Mouse (Mus musculus): ENCODE measurements around the gene Arl8b. TPM values are rescaled to one million over a fixed set of nuclear protein-coding genes. Genes with fewer than 3 reads are reported as not detected.

Gene Arl8b
- polyA plus RNA-seq, 1 experiment from 2014 or later: 34.5 TPM

GRCm38 (mm10) chr6:108837081-108837480, 54.2 kb downstream of the Arl8b start:
- Histone ChIP-seq H3K4me2 (ENCODE audit: low read depth, low read length) (peak overlapping the region; percentile 63), H3K4me1 (ENCODE audit: insufficient read depth) (peaks cover 46% of the 10 kb centered on the region), H3K9me3 (ENCODE audit: low read length) (no peaks in the 10 kb centered on the region), H3K36me3 (replicated peaks; ENCODE audit: insufficient read depth, low read length) (peaks cover 16% of the 10 kb centered on the region), H3K27me3 (ENCODE audit: insufficient read depth, low read length) (no peaks in the 10 kb centered on the region), H3K9ac (replicated peaks) (no peak overlapping the region), H3K4me3 (ENCODE audit: low read depth, low read length) (no peak overlapping the region), H3K27ac (ENCODE audit: low read depth) (peak overlapping the region; percentile 67)
- DNase-seq (no peak), ATAC-seq (no peak)
- TF ChIP-seq CTCF (IDR thresholded peaks at IDR 0.05; ENCODE audit: low read depth) (no peak), EP300 (IDR thresholded peaks at IDR 0.05; ENCODE audit: low read depth) (no peak)
- WGBS (ENCODE audit: insufficient replicate concordance): 71% methylated on average over 4 of the region's 4 CpGs

GRCm38 (mm10) chr6:108837958-108838357, 55.1 kb downstream of the Arl8b start:
- Histone ChIP-seq H3K27me3 (ENCODE audit: insufficient read depth, low read length) (no peaks in the 10 kb centered on the region), H3K27ac (ENCODE audit: low read depth) (no peak overlapping the region; the same call in 1 of the 2 replicates), H3K9me3 (ENCODE audit: low read length) (no peaks in the 10 kb centered on the region), H3K4me2 (ENCODE audit: low read depth, low read length) (no peak overlapping the region), H3K36me3 (replicated peaks; ENCODE audit: insufficient read depth, low read length) (peaks cover 19% of the 10 kb centered on the region), H3K4me1 (ENCODE audit: insufficient read depth) (peaks cover 38% of the 10 kb centered on the region), H3K9ac (replicated peaks) (no peak overlapping the region), H3K4me3 (ENCODE audit: low read depth, low read length) (no peak overlapping the region)
- WGBS (ENCODE audit: insufficient replicate concordance): 65% methylated on average over 4 of the region's 4 CpGs
- DNase-seq (no peak), ATAC-seq (no peak)
- TF ChIP-seq EP300 (IDR thresholded peaks at IDR 0.05; ENCODE audit: low read depth) (no peak), CTCF (IDR thresholded peaks at IDR 0.05; ENCODE audit: low read depth) (no peak)

GRCm38 (mm10) chr6:108839432-108839831, 56.5 kb downstream of the Arl8b start:
- Histone ChIP-seq H3K9me3 (ENCODE audit: low read length) (no peaks in the 10 kb centered on the region), H3K4me1 (ENCODE audit: insufficient read depth) (peaks cover 24% of the 10 kb centered on the region), H3K4me3 (ENCODE audit: low read depth, low read length) (no peak overlapping the region), H3K9ac (replicated peaks) (no peak overlapping the region), H3K27me3 (ENCODE audit: insufficient read depth, low read length) (no peaks in the 10 kb centered on the region), H3K36me3 (replicated peaks; ENCODE audit: insufficient read depth, low read length) (peaks cover 24% of the 10 kb centered on the region), H3K4me2 (ENCODE audit: low read depth, low read length) (no peak overlapping the region), H3K27ac (ENCODE audit: low read depth) (no peak overlapping the region)
- 78% methylated on average over 4 of the region's 4 CpGs for WGBS (ENCODE audit: insufficient replicate concordance)
- TF ChIP-seq CTCF (IDR thresholded peaks at IDR 0.05; ENCODE audit: low read depth) (no peak), EP300 (IDR thresholded peaks at IDR 0.05; ENCODE audit: low read depth) (no peak)
- ATAC-seq: no peak
- no peak for DNase-seq

- Histone ChIP-seq H3K4me3 (ENCODE audit: low read depth, low read length) (no peak overlapping the region), H3K4me2 (ENCODE audit: low read depth, low read length) (no peak overlapping the region), H3K27me3 (ENCODE audit: insufficient read depth, low read length) (no peaks in the 10 kb centered on the region), H3K36me3 (replicated peaks; ENCODE audit: insufficient read depth, low read length) (peaks cover 34% of the 10 kb centered on the region), H3K9ac (replicated peaks) (no peak overlapping the region), H3K27ac (ENCODE audit: low read depth) (no peak overlapping the region), H3K9me3 (ENCODE audit: low read length) (no peaks in the 10 kb centered on the region), H3K4me1 (ENCODE audit: insufficient read depth) (peaks cover 12% of the 10 kb centered on the region)
- ATAC-seq (no peak), DNase-seq (no peak)
- 89% methylated on average over 8 of the region's 8 CpGs for WGBS (ENCODE audit: insufficient replicate concordance)
- TF ChIP-seq CTCF (IDR thresholded peaks at IDR 0.05; ENCODE audit: low read depth) (no peak), EP300 (IDR thresholded peaks at IDR 0.05; ENCODE audit: low read depth) (no peak)
Observed at GRCm38 (mm10) chr6:108840861-108841640, 58.2 kb downstream of the Arl8b start.

DNA sequence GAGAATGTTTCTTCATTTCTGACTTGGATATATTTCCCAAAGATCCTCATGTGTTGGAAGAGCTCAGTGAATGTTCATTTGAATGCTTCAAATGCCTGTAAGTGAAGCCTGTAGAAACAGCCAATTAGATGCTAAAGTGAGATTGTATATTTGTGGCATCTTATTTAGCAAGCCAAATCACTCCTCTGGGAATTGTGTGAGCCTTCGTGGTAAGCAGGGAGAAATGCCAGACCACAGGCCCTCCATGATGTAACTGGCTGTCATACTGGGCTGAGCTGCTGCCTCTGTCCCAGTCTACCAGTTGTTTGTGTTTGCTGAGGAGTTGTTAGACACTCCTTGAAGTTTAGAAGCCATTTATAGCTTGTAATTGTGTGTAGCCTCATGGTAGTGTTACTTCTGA, 60.8 kb downstream of the Arl8b start:
- no peak for DNase-seq
- WGBS (ENCODE audit: insufficient replicate concordance): 65% methylated on average over 1 of the region's 1 CpGs
- ATAC-seq: no peak
- TF ChIP-seq EP300 (IDR thresholded peaks at IDR 0.05; ENCODE audit: low read depth) (no peak), CTCF (IDR thresholded peaks at IDR 0.05; ENCODE audit: low read depth) (no peak)
- H3K4me3 ChIP-seq (ENCODE audit: low read depth, low read length): no peak overlapping the region
- H3K9ac ChIP-seq (replicated peaks): no peak overlapping the region
- H3K27ac ChIP-seq (ENCODE audit: low read depth): no peak overlapping the region
- no peak overlapping the region for H3K4me2 ChIP-seq (ENCODE audit: low read depth, low read length)
- no peaks in the 10 kb centered on the region for H3K27me3 ChIP-seq (ENCODE audit: insufficient read depth, low read length)
- no peaks in the 10 kb centered on the region for H3K4me1 ChIP-seq (ENCODE audit: insufficient read depth)
- peaks cover 39% of the 10 kb centered on the region for H3K36me3 ChIP-seq (replicated peaks; ENCODE audit: insufficient read depth, low read length)
- no peaks in the 10 kb centered on the region for H3K9me3 ChIP-seq (ENCODE audit: low read length)

- DNase-seq: no peak
- Histone ChIP-seq H3K36me3 (replicated peaks; ENCODE audit: insufficient read depth, low read length) (peaks cover 43% of the 10 kb centered on the region), H3K9me3 (ENCODE audit: low read length) (no peaks in the 10 kb centered on the region), H3K27ac (ENCODE audit: low read depth) (no peak overlapping the region), H3K4me2 (ENCODE audit: low read depth, low read length) (no peak overlapping the region), H3K9ac (replicated peaks) (no peak overlapping the region), H3K4me3 (ENCODE audit: low read depth, low read length) (no peak overlapping the region), H3K27me3 (ENCODE audit: insufficient read depth, low read length) (no peaks in the 10 kb centered on the region), H3K4me1 (ENCODE audit: insufficient read depth) (no peaks in the 10 kb centered on the region)
- TF ChIP-seq EP300 (IDR thresholded peaks at IDR 0.05; ENCODE audit: low read depth): no peak
- no peak for TF ChIP-seq CTCF (IDR thresholded peaks at IDR 0.05; ENCODE audit: low read depth)
- WGBS (ENCODE audit: insufficient replicate concordance): 54% methylated on average over 3 of the region's 3 CpGs
- no peak for ATAC-seq
Observed at GRCm38 (mm10) chr6:108844093-108844492, 61.2 kb downstream of the Arl8b start.

Data from liver, postnatal 0 days (tissue).